Mouse (Mus musculus) G1E (cell line): Measurements from ENCODE around the gene Dtx3.

Experiments used
- CTCF ChIP-seq: IDR thresholded peaks from 2 replicates; pipeline ENCODE4 v1.5.1; 2012; ENCODE audit warnings: low read depth, low read length, inconsistent platforms, mixed read lengths
- GATA1 ChIP-seq: IDR thresholded peaks from 2 replicates; pipeline ENCODE4 v1.6.1; 2012; ENCODE audit warnings: borderline replicate concordance, low read length, inconsistent platforms, mixed read lengths
- GATA2 ChIP-seq: IDR thresholded peaks from 2 replicates; pipeline ENCODE4 v1.6.1; 2012; ENCODE audit warnings: low read depth, low read length, inconsistent platforms, borderline replicate concordance
- POLR2AphosphoS5 ChIP-seq: IDR thresholded peaks from 2 replicates; pipeline ENCODE4 v1.6.1; 2012; ENCODE audit warnings: low read depth, low read length, inconsistent platforms; ENCODE audit not compliant: insufficient replicate concordance
- TAL1 ChIP-seq: conservative IDR thresholded peaks from 2 replicates; pipeline ENCODE4 v1.6.1; 2012; ENCODE audit warnings: low read depth, low read length, inconsistent platforms, mixed read lengths

GRCm38 (mm10) chr10:127194428-127195327, 850 bp downstream of the Dtx3 start:
- no peak for TF ChIP-seq POLR2AphosphoS5
- no peak for TF ChIP-seq CTCF
- TF ChIP-seq GATA1 = no peak
- no peak for TF ChIP-seq TAL1
- no peak for TF ChIP-seq GATA2
